Mouse (Mus musculus) inflammation-experienced regulatory T-cells, adult 6 months (primary cell): Measurements from ENCODE around the gene Ints6l. TPM values are rescaled to one million over a fixed set of nuclear protein-coding genes. Genes with fewer than 3 reads are reported as not detected.
"Not testable (repeated sequence)": the region's sequence is repeated elsewhere in the genome, so short reads cannot be mapped to it uniquely, and the experiment has no call there.

Experiments used
- ATAC-seq: one replicate; pipeline ENCODE4 v1.8.0; 2017
- polyA plus RNA-seq, 3 experiments: library from polyadenylated mRNA; unstranded; fragments of 100-300 nt; shearing (Covaris generic); gene quantifications; one replicate each; pipeline ENCODE4 v1.2.1; 2017

Gene Ints6l
- polyA plus RNA-seq, result 10 to 100 TPM; 18.8 to 30.9 (median 27.7) TPM

DNA sequence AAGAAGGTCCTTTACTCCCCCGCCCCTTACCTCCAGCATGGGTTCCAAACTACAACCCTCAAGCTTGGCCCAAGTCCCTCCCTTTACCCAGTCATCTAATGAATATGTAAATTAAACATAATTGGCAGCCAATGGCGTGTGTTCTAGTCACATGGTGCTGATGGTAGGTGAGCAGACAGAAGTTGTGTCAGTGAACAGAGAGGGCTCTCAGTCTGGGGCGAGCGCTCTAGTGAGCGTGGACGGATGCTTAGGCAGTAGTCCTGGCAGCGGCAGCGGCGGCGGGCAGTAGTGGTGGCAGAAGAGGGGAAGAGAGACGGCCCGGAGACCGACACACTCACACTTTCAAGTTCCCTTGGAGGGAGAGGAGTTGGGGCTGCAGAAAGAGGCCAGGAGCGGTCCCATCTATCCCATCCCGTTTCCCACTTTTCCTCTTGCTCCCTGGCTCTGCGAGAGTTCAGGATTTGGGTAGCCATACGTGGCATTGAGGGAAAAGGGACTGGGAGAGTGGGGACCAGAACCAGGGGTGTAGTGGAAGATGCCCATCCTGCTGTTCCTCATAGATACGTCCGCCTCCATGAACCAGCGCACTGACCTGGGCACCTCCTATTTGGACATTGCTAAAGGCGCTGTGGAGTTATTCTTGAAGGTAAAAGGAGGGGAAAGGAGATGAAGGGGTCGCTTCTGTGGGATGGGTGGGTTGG is at the start of gene Ints6l:
Gene Ints6l, plus strand, starts transcription at position 187 of the 701 bp plus-strand sequence.
- ATAC-seq, result peak; percentile 82

DNA sequence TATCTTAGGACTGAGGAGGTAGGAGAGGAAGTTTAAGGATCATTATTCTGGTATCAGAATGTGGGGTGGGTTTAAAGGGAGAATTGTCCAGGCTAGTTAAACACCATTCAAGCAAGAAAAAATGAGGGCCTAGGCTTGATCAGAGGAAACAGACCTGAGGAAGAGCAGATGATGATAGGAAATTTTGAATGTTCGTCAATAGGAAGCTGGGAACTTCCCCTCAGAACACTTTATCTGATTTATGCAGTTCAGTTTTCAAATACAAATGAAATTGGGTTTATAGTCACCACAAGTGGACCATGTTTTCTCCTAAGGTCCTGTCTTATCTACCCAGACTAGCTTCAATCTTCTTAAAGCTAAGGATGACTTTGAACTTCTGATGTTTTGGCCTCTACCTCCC is 49.2 kb upstream of the Ints6l start:
- ATAC-seq, result peak; percentile 81

DNA sequence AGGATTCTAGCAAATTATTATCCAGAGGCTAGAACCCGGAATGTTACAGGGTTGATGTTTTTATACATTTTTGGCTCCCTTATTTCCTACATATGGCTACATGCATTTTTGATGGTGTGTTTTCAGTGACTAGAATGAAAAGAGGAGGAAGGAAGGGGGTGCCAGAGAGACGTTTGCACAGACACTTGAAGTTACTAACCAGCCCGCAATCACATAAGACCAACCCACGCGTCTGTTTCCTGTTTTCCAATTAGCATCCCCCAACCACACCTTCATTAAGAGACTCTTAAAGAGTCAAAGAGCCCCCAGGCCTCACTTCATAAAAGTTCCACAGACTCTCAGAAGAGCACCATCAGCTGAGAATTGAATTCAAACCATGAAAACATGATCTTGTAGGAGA is 48.5 kb upstream of the Ints6l start:
- ATAC-seq, result peak; percentile 75

DNA sequence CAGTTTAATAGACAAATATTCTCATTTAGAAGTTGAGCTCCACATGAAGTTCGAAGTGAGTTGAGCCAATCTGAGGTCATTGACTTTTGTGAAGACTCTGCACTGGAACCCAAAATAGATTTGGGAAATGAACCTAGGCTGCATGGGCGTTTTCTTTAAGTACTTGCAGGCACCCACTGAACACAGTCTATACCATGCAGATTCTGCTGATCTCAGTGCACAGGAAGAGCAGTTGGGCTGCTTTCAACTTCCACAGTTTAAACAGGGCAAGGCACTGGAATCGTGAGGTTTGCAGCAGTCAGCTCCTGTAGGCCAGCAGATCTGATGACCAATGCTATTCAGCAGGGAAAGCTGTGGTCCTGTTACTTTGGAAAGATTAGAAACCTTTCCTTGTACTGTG is 38.4 kb upstream of the Ints6l start:
- no peak for ATAC-seq

DNA sequence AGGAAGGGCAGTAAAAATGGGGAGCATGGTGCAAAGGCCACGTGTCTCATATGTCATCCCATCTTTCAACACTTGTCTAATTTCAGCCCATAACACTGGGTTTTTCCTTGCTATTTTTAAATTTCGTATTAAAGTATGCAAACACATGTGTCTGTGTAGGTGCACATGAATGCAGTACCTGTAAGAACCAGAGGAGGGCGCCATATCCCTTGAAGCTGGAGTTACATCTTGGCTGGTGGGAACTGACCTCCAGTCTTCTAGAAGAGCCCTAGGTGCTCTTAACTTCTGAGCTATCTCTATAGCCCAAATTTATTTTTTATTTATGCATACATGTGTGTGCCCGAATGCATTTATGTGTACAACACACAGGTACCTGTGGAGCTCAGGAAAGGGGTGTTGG is 37.1 kb upstream of the Ints6l start:
- no peak for ATAC-seq

DNA sequence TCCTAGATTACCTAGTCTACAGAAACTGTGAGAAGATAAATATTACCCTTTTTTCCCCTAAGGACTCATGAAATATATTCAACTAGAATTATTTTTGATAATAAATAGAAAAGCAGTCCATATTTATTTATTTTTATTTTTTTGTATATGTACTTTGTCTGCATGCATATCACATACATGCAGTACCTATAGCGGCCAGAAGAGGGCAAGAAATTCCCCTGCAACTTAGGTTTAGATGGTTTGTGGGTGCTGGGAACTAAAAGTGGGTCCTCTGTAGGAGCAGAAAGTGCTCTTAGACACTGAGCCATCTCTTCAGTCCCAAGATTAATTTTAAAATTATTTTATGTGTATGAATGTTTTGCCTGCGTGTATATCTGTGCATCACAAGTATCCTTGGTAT is 24.1 kb upstream of the Ints6l start:
- ATAC-seq, result no peak

DNA sequence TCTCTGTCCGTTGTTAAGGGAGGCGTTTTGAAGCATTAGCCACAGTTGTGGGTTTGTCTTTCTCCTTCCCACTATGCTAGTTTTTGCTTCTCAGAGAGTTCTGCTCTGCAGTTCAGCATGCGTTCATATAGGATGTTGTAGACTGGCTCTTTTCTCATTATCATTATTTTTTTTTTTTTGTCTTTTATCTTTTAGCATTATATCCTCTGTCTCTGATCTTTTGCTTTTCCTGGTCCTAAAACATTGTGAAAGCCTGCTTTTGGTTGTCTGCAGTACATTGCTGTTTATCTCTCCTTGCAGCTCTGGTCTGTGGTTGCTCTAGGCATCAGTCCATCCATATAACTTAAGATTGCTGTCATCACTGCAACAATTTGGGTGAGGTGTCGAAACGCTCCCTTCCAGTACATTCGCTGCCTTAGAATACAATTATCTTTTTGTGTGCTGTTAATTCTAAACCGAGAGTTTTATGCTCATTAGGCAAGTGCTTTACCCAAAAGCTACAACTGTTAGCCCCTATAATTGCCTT is 18.8 kb upstream of the Ints6l start:
- ATAC-seq, result no peak

DNA sequence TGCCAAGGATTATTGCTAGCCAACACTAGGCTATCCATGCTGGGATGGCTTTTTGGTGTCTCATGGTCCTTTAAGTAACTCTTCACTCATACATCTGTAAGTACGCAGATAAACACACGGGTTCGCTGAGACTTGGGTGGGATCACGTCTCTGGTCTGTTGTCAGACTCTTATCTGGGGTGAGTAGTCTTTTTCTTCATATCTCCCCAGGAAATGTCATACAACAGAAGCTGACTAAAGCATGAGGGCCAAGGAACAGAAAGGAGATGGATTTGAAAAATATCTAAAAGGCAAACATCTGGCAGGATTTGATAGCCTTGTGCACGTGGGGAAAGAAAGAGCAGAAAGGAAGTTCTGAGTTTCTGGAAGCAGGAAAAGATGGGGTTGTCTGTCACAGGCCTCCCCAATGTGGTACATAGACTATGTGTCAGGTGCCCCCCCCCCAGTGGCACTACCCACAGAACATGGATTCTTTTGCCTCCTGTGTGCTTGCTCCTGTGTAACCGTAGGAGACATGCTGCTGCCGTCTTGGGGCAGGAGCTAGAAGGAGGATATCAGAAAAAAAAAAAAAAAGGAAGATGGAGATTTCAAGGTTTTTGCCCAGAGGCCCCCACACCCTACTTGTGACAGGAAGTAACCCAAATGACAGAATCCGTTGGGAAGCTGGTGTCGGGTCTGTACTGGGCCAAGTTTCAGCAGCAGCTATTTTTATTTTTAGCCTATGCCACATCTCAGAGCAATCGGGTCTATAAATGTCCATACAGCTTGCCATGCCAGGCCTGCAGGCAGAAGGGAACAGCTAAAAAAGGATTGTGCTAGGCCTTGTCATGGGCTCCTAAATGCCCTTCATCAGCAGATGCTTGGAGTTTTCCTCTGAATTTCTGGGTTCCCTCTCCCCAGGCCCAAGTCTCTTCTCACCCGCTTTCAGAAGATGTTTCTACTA is 7.9 kb upstream of the Ints6l start:
- ATAC-seq, result no peak

DNA sequence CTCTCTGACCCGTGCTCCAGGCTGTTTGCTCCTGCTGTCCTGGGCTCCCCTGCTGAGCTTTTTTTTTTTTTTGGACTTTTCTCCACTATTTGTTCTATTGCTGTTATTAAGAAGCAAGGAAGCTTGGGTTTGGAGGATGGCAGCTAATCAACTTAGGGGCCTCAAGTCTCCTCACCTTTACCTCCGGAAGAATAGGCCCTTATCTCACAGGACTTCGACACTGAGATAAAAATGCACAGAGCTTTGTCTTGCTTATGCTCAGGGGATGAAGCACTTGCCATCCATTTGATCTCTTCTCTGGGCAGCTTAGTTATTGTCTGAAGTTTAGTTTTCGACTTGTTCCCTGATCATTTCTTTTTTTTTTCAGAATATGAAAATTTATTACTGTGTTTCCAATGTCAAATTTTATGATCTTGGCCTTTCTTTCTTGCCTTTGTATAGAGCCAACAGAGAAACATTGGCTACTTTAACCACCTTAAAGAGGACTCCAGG is 7.1 kb upstream of the Ints6l start, which contains the start of gene Gm2174:
Gene Gm2174, plus strand, starts transcription at position 442 of the 492 bp plus-strand sequence.
- ATAC-seq, result no peak

DNA sequence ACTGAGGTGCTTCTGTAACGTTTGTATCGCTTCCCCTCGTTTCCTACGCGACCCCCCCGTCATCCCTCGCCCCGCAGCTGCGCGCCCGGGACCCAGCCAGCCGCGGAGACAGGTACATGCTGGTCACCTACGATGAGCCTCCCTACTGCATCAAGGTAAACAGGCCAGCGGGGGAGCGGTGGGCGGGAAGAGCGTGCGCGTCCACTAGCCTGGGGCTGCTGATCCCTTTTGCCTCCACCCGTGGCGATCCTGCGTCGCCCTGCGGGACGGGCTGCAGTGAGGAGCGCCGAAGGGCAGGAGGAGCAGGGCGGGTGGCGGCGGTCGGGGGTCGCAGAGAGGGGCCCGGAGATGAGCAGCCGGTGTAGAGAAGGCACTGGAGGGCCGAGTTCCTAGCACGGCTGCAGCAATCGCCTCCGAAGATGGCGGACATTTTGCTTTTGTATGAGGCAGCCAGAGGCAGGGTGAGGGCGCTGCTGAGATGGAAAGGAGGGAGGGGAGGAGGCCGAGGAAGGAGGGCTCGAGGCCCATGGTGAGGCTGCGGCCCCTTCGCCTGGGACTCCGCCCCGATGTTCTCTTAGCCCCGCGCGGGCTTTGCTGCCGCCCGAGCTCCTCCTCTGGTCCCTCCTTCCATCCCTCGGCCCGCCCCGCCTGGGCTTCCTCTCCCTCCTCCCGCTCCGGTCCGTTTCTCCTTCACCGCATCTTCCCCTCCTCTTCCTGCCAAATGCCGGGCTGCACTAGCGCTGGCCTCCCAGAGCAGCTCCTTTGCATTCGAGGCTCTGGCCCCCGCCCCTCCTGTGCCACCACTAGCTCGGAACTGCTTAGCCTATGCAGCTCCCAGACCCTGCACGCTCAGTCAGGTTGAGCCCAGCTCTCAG is 952 bp downstream of the Ints6l start:
- peak; percentile 82 for ATAC-seq

DNA sequence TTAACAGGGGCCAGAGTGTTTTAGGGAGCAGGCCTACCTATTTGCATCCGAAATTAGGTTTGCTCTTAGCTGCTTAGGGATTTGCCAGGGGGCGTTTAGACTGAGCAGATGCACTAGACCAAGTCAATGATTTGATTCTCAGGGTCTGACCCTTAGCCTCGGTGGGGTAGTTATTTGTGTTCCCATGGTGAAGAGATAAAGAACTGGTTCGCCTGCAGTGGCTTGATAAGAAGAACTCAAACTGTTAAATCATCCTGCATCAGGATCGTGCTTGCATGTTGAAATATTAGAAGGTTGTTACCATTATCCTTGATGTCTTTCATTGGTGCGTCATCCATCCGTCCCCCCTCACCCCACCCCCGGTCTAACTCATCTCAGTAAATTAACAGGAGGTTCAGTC is 1.7 kb downstream of the Ints6l start:
- no peak for ATAC-seq

DNA sequence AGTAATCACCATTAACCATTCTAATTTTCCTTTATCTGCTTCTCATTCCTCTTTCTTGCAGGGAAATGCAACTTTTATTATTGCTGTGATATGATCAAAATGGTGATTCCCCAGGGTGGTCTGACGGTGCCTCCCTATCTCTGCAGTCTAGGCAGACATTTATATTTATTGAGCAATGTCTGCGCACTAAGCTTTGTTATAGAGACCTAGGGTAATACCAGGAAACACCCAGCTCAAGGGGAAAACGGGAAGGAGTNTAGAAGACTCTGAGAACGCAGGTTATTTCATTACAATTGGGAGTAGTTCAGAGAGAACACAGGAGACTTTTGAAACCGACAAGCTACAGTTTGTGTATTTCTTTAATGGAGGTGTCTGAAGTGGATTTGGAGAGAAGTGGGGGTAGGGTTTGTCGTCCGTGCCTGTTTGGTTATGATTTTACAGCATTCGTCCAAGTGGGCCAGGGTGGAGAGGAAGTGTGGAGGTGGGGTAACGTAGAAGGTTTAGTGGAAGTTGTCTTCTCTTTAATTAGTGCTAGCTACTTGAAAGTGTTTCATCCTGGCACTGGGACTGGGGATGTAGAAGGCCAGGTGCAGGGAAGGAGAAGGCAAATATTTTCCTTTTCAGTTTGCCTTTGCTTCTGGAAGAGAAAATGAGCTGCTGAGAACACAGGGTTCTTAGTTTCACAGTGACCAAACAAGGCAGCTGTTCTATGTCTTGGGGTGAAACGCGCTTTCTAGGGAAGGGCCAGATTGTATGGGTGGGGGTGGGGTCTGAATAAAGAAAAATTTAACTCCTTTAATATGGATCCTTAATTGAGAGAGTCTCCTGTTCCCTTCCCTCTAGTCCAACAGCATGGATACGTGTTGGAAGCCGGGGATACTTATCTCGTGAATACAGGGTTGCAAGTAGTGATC is 7.6 kb downstream of the Ints6l start:
- no peak for ATAC-seq

DNA sequence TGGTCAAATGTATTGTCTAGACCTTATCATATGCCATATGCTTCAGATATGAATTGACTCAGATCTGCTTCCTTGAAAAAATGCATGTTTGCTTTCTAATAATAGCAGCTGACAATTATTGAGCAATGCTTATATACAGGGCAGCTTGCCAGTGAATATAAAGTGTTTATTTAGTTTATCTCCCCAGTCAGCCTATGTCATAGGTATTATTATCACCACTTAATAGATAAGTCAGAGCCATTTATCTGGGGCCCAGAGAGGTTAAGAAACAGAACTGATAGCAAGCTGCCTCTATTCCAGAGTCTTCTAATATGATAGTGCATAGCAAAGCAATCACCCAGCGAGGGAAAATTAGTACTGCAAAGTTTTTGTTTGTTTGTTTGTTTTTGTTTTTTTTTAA is 10.2 kb downstream of the Ints6l start:
- ATAC-seq, result no peak

DNA sequence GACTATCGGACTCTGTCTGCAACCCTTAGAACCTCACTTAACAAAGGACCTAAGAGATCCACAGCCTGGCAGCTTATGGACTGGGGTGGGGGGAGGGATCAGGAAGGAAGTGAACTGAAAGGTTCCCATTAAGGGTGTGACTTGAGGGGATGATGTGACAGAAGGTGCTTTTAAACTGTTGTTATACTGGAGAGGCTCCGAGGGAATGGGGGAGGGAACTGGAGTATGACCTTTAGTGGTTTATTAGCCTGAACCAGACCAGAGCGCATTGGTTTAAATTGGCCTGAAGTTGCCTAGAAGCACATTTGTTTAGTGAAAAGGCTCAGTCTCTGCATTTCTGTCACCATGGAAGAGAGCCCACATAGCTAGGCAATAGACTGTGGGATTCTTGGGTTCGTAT is 13.0 kb downstream of the Ints6l start:
- ATAC-seq, result no peak

DNA sequence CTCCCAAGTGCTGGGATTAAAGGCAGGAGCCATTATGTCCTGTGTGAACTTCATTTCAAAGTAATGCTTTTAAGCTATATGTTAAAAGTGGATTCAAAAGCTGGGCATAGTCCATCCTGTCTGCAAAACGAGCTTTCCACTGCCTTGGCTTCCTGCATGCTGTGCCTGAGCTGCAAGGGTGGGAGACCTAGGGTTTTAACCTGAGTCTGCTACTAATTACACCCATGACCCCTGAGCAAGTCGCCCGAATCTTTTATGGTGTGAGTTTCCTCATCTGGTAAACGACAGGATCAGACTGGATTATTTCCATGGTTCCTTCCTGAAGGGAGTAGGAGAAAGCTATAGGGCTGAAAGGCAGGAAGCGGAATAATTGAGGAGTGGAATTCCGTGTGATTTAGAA is 13.8 kb downstream of the Ints6l start:
- no peak for ATAC-seq

DNA sequence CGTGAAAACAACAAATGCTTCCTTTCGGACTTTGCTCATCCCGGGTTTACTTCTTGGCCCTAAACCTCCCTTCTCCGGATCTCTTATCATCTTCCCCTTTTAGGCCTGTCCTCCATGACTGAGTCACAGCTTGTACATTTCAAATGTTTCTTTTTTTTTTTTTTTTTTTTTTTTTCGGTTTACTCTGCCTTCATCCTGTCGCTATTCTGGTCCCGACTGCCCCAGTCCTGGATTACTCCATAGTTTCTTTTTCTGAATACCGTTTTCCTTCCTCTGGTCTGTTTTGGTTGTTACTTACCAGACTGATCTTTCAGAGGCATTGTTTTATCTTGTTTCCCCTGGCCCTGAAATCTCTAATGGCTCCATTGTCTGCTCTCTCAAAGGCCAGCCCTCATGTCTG is 19.4 kb downstream of the Ints6l start:
- ATAC-seq, result no peak

DNA sequence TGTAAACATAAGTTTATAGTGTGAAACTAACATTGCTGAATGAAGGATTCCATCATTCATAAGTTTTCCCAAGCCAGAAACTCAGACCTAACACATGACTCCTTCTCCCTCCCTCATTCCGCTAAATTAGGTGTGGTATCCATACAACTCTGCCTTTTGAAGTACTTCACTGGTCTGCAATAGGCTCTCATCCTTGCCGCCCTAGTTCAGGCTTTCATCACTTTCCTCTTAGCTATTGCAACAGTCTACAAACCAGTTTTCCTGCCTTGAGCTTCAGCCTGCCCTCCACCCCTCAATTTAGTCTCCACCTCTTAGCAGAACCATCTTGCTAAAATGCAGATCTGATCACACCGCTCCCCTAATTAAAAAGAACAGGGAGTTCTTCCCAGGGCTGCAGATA is 22.9 kb downstream of the Ints6l start:
- ATAC-seq, result no peak

DNA sequence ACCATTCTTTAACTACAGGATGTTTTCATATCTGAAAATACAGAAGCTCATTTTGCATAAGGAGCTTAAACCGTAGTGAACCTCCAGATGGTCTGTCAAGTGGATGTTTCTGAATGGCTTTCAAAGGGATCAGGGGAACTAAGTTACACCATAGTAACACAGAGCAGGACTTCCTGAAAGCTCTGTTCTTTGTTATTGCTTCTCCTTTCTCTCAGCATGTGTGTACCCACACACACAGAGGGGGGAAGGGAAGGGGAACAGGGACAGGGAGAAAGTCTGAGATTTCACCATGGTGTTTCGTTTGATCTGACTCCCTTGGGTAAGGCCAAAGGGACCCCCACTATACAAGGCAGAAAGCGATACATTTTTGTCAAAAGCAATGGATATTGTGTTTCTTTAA is 27.2 kb downstream of the Ints6l start:
- ATAC-seq, result no peak

DNA sequence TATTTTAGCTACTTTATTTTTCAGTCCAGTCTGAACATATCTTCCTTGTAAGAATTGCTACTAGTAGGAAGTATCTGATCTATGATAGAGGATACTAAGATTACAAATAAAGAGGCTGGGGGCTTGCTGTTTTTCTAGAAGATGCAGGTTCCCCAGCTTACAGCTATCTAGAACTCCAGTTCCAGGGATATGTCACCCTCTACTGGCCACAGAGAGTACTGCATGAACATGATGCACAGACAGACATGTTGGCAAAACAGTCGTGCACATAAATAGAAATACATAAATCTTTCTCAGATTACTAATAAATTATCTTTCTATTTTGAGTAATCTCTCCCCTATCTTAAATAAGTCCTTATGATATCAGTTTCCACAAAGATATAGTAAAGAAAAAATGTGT is 35.1 kb downstream of the Ints6l start:
- peak; percentile 50 for ATAC-seq

DNA sequence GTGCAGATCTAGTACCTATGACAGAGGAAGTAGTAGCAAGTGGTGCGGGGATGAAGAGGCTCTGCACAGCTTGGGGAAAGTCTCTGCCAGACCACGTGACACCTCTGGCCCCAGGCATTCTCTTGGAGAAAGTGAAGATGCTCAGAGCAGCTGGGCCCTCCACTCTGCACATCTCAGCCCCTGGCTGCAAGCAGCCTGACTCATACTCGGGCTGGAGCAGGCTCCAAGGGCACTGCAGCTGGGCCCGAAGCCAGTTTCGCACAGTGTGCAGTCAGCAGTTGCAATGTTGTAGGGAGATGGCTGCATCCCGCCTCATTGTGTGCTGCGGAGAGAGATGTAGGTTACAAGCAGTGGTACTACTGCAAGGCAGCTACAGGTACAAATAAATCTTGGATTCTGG is 42.6 kb downstream of the Ints6l start:
- ATAC-seq, result no peak

DNA sequence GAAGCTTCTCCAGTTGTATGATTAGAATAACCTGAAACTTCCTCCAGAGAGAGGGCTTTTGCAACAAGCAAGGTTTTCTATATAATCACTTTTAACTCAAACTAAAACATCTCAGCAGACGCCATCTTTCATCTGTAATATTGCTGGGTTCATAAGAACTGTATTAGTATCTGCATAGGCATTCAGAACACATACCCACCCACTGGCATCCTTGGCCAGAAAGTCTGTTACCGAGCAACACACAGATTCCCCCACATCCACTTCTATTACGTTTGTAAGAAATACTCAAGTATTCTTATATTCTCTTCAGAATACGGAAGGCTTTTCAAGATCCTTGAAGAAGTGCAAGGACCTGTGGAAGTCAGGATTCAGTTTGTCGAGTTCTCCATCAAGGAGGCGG is 69.8 kb downstream of the Ints6l start, which contains the start of gene Gm10477:
Gene Gm10477, plus strand, starts transcription at position 301 of the 400 bp plus-strand sequence.
- ATAC-seq, result not testable (repeated sequence)
